Mouse (Mus musculus) kidney, adult 18-20 months (tissue): ENCODE measurements at regions not wholly inside any gene's neighbourhood (a gene's known extent, or its start where the extent isn't known, plus 50 kb on each side); places are given as distances from the start of the nearest gene placed in this dataset.
"Not testable (repeated sequence)": the region's sequence is repeated elsewhere in the genome, so short reads cannot be mapped to it uniquely, and the experiment has no call there.

Source experiments
- DNase-seq: peaks from one replicate; pipeline ENCODE4 v3.0.0; 2021

DNA sequence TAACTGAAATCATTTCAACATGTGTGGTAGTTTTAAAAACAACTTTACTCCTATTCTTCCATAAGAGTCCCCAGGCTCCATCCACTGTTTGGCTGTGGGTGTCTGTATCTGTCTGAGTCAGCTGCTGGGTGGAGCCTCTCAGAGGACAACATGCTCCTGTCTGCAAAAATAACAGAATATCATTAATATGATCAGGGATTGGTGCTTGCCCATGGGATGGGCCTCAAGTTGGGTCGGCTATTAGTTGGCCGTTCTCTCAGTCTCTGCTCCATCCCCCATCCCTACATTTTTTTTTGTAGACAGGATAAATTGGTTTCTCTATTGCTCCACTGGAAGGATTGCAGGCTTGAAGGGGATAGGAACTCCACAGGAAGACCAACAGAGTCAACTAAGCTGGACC, 108.5 kb upstream of the Fgf16 start:
- not testable (repeated sequence) for DNase-seq

DNA sequence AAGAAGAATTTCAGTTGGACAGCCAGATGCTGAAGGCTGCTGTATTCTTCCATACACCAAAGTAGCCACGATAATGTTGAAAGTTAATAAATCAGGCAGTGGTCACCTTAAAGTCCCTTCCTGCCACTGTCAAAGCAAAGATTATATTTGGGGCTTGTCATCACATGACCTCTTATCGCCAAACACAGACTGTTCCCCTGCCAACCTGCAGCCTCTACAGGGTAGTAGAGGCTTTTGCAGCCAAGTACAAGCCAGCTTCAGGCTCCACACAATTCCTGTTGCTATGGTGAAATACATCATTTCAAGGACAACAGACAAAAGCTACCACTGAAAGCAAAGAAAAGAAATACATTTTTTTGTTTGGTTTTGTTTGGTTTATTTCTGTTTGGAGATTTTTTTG, 93.5 kb upstream of the Fgf16 start:
- no peak for DNase-seq

DNA sequence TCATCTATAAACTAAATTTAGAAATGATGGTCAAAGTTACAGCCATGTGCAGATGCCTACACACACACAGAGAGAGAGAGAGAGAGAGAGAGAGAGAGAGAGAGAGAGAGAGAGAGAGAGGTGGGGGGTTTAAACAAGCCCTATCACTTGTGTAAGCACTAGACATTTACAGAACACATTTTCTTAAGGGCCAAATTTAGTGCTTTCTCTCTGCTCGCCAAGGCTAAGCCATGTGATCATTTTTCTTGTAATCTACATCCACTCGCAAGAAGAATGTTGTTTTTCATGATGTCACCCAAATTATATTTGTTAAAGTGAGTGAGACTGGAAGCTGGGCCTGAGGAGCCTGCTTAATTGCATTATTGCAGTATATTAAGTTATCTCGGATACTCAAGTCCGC, 92.8 kb upstream of the Fgf16 start:
- no peak for DNase-seq

DNA sequence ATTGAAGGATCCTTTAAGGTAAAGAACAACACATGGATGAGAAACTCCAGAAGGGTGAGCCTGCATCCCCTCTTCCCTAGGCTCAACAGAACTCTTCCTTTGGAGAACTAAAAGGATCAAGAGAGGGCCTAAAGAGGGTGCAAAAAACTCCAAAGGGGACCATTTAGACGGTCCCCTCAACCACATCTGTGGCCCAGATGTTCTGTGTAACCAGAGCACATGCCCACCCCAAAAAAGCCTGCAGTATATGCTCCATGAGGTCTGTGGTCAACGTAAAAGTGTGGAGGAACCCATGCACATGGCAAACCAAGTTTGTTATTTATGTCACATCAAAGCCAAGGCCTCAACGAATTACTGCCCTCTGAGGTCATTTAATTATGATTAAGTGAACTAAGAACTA, 89.2 kb upstream of the Fgf16 start:
- no peak for DNase-seq

DNA sequence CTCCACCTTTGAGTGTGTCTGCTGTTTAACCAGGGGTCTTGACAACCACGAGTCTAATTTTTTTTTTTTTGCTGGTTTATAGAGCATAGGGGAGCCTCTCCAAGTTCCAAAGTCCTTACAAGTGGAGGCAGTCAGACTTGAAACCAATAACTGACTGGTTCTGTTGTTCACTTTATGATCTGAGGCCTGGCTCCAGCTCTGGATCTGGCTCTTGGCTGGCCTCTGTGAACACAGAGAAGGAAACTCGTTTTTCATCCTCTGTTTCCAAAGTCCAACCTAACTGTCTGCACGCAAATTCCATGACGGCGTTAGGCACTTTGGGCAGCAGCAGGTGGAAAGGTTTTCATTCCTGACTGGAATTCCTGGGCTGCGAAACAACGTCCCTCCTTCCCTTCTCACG, 80.4 kb upstream of the Fgf16 start:
- peak; percentile 3 for DNase-seq

DNA sequence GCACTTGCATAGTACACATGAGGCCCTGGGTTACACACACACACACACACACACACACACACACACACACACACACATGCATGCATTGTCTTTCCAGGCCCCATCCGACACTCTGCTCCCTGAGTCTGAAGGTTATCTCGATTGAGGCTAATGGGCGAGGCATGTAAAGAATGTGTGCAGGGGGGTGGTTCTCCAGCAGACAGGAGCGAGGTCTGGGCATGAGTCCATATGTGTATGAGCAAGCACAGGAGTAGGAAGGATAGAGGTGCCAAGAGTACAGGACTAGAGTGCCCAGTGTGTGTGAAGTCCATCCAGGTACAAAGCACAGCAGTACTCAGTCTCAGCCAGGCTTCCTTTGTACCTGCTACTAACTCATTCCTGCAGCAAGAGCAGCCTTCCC, 79.6 kb upstream of the Fgf16 start:
- peak; percentile 5 for DNase-seq

DNA sequence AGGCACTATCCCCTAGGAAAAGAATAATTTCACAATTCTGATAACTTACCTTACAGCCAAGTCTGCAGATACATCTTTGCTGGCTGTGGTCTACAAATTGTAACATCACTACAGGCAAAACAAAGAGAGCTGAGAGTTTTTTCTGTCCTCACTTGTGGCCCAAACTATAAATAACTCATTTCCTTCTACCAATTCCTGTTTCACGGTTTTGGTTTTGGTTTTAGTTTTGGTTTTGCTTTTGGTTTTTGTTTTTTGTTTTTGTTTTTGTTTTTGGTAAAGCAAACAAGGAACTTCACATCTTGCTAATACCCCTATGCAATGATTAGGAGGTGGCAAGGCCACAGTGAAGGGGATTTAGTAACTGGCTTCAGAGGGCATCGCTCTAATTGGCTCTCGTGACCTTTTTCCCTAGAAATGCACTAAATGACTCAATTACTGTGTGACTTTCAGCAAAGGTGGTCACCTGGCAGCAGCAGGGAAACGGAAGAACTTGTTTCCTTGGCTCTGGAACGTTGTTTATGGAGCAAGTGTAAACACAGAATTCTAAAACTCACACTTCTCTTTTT, 53.3 kb upstream of the Fgf16 start:
- DNase-seq = no peak
